Mouse (Mus musculus) gonadal fat pad, adult 2 months (tissue): ENCODE measurements at regions not wholly inside any gene's neighbourhood (a gene's known extent, or its start where the extent isn't known, plus 50 kb on each side); places are given as distances from the start of the nearest gene placed in this dataset.

Experiments used
- DNase-seq: peaks from one replicate; pipeline ENCODE4 v3.0.0-alpha.2; 2012; ENCODE audit warnings: low read depth

DNA sequence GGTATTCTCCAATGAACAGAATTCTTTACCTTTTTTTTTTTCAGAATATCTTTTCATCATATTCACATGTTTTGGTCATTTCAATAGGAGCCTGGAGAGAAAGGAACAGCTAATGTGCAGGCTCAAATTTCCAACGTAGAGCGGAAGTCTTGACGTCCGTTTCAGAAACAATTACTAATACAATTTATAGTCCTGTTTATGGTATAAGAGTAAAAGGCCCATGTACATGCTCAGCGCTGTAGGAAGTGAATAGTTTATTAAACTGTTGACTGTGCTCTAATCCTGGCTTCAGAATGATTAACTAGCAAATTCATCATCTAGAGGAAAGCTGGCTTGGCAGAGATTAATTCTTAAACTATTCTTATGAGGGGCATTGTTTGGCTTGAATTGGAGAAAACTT lies 142.1 kb downstream of the Pik3r1 start:
- no peak for DNase-seq

DNA sequence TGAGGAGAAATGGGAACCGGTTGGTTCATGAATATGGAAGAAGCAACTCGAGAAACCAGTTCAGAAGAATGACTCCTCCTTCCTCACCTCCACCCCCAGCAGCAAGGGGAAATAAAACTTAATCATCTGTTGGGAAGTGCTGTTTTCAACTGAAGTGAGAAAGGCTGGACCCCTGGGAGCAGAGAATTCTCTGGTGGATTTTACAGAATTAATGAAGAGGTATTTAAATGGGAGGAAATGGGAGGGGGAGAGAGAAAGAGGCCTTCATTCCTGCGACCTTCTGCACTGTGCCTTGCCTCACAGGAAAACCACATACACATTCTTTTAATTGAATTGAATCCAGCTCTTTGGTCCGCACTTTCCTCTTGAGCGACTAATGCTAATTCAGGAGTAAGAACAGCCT lies 143.8 kb downstream of the Pik3r1 start:
- no peak for DNase-seq

DNA sequence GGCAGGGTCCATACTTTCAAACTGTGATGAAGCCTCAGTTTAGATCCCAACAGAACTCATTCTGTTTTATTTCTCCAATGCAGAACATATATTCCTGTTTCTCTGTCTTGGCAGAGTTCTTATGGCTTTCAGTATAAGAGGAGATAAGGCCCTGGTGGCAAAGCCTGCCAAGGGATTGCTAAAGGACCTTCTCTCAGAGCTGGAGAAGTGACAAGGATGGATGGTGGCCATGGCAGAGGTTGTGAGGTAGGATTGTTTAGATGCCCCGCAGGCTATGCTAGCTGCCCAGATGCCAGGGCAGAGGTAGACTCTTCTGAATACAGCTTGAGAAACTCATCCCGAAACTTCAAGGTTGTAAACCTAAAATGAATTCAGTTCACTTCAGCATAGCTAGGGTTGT lies 145.4 kb downstream of the Pik3r1 start:
- peak; percentile 76 for DNase-seq

DNA sequence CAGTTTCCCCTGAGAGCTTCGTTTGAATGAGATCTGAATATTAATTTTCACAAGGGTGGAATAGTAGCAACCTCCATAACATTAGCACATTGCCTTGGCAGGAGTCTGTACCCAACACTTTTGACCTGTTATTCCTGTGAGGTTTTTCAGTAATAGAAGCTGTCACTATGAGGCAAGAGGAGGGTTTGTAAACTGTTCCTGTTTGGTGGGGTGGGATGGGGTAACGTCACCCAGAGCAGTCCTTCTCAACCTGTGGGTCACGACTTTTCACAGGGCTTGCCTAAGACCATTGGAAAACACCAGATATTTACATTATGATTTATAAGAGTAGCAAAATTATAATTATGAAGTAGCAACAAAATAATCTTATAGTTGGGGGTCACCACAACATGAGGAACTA lies 147.4 kb downstream of the Pik3r1 start:
- no peak for DNase-seq

DNA sequence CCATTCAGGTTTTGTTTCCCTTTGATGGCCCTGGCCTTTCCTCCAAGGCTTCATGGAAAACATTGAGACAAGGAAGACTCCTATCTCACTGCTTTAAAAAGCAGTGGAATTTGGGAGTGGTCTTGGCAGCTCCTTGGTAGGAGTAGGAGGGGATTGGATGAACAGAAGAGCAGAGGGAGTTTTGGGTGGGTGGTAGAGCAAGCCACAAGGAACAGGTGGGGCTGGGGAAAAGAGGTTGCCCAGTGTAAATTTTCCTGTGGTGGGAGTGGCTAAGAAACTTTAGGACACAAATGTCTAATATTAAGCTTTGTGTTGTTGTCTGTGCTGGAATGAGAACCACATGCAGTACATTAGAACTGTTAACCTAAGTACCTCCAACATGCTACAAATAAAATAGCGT lies 148.9 kb downstream of the Pik3r1 start:
- no peak for DNase-seq

DNA sequence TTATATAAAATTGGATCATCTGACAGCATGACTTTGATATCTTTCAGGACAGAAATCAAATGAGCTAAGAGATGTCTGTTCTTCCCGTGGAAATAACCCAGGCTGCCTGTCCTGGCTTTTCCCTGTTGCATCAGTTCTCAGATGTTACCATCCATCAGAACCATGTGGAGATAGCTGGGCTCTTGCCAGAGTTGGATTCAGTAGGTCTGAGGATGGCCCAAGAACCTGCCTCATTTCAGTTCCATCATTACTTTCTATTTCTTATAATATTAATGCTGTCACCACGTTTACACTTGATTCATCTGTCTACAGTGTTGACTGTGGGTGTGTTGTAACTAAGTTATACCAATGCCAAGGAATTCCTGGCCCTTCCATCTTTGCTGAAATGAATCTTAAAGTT lies 155.2 kb downstream of the Pik3r1 start:
- no peak for DNase-seq

DNA sequence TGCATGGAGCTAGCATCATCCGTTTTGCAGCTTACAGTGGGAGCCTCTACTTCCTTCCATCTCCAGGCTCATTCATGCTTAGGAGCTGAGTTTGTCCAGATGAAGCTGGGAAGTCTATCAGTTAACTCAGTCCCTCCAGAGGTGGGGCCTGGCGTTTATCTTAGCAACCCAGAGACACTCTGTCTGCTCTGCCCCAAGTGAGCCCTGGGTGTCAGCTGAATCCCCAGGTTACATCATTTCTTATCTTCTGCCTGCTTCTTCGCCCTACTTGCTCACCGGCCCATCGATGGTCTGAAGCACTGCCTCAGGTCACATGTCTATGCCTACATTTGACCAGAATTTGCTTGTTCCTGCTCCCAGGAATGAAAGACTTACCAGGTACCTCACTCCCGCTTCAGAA lies 156.3 kb downstream of the Pik3r1 start:
- no peak for DNase-seq

DNA sequence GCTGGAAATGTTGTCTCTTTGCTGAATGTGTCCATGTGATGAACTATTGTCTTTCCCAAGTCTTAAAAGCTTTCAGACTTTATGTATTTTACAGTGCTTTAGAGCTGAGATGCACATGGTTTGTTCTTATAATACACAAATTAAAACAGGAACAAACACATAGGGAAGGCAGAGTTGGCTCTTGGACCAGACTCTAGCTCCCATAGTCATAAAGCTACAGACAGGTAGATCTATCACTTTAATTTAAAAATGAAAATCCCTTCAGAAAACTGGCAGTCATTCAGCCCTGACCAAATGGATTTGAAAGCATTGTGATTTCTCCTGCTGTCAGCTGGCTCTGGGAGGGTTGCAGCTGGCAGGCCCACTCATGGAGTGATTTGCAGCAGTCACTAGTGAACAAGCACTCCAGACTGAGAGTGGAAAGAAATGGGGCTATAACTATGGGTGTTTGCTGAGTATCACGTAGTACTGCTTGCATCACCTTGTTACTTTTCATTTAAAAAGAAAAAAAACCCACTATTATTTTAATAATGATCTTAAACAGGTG lies 161.8 kb downstream of the Pik3r1 start:
- no peak for DNase-seq

DNA sequence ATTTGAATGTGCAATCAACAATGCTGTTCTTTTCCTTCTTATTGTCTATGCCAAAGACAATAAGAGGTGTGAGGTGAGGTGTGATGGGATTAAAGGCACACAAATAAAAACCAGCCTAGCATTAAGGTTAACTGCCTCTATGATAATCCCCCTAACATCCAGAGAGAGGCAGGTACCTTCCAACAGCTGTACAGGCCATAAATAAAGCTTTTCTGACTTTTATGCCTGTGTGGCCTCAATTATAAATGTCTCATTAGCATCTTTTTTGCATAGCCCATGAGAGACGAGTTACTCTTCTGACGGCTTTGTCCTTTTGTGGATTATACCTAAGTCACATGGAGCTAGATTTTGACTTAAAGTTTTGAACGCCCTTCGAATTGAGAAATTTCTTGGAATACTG lies 162.3 kb downstream of the Pik3r1 start:
- no peak for DNase-seq

DNA sequence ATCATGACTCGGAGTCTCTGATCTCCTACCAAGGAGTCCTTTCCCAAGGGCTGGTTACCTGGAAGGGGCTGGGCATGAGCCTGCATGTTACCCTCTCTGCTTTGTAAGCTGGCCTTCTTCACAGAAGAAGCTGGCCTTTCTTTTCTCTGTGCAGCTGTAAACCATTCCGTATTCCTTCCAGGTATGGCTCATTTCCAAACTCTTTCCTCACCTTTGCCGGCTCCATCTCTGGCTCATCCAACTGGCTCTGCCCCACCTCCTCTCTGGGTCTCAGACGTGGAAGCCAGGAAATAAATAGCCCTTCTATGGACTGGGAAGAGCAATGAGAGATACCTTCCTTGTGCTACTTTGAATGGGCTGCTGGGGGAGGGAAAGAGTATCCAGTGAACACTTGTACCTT lies 163.0 kb downstream of the Pik3r1 start:
- peak; percentile 92 for DNase-seq

DNA sequence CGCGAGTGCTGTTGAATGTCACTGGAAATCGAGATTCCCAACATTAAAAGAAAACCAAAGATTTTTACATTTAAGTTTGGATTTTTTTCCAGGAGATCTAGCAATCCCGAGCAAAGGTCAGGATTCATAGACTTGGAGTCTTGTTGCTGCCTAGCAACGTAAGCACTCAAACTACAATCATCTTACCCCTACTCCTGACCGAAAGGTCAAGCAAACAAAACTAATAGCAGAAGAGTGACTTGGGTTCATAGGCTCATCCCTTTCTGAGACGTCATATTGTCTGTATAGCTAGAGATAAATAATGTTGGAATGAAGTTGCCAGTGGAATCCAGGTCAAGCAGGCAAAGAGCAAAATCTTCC lies 169.9 kb downstream of the Pik3r1 start:
- no peak for DNase-seq

DNA sequence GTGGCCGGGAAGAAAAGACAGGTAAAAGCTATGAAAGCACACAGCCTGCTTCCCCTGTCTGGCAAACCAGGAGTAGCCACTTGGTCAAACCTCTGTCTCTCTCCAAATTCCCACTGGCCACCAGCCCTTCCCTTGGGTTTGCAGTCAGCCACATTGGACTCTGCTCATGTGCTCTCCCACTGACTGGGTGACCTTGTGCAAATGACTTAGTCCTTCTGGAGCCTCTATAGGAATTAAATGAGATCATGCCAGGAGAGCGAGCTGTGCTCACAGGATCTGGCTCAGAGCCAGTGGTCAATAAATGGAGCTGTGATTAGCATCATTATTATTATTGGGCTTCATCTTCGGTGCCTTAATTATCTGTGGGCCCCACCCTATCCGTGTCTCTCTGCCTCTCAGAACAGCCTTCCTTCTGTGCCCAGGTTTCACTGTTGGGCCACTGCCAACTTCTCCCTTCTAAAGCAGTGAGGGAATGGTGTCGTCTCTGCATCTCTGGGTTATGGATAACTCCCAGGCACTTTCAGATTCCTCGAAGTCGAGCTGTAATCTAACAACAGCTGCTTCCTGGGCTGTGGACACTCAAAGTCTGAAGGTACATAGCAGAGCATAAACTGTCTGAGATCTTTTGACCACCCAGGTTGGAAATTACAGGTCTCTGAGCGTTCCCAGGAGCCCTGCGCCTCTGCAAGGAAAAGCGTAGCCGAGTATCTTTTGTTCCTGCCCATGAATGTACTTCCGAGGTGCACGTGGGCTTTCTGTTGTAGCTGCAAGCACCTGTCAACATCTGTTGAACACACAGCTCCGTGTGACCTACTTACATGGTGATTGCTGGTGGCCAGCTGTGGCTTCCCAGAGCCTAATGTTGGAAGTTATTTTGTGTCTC lies 170.5 kb downstream of the Pik3r1 start:
- no peak for DNase-seq

DNA sequence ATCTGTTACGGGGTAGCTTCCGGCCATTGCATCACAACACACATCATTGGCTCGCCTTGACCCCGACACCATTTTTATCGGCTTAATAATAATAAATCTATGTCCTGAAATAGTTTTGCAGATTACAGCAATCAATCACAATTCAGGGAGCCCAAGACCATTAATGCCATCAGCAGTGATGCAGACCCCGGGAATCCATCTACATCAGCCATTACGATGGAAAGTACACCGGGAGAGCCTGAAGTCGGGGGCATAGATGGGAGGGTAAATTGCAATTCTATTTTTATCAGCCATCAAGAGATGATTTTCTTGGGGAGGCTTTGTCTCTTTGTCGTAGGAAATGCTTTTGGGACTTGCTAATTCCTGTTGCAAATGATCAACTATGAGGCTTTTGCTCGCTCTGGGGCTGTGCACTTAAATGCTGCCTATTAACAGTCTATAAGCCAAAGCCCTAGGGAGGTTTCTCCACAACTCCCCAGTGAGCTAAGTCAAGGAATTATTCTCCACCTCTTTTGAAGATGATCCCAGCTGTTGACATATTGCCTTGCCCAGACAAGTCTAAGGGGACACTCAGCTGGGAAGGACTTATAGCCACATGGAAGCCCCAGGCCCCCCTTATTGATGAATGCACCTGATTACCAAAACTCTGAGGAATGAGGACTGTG lies 173.4 kb downstream of the Pik3r1 start:
- DNase-seq: peak; percentile 76

DNA sequence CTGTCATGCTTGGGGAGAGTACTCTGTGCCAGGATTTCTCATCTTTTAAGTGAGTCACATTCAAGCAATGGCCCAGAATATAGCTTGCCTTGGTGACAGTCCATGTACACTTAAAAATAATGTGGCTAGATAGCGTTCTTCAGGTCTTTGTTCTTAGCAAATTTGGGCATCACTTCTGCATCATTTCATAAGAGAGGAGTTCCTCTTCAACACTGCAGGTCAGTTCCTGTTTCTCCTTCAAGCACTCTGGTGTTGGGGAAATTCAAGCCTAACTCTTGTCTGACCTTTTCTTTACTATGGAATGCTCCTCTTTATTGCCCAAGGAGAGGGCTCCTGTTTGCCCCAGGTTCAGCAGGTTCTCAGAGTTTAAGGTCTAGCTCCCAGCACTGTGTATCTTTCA lies 175.7 kb downstream of the Pik3r1 start:
- DNase-seq: no peak

DNA sequence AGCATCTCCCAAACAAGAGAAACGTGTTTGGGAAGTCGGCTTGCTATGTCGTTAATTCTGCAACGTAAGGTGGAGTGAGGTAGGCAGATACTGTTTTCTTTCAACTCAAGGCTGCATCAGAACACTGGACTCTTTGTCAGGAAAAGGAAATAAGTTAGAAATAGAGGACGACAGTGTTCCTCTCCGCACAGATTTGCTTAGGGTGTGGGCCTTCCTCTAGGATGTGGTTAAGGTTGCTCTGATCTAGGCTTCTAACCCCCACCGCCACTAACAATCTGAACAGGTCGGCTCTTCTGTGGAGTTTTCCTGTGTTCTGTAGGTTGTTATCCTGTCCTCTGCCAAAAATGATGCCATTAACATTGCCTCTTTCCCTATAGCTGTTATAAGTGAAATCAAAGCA lies 179.1 kb downstream of the Pik3r1 start:
- DNase-seq: no peak

DNA sequence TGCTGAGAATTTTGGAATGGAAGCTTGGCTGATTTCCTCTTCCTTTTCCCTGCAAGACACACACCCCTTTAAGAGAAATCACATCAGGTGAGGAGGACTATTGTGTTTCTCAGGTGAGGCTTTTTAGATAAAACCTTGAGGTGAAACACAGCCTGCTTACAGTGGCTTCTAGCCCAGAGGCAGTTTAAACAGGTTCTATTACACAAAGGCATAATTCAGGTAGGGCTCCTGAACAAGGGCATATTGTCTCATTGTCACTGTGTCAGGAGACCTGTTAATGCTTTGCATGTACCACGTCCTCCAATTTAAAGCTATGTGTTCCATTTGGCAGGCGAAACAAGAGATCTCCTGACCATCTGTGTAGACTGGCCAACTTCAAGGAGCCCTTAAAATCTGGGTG lies 181.2 kb downstream of the Pik3r1 start:
- no peak for DNase-seq

DNA sequence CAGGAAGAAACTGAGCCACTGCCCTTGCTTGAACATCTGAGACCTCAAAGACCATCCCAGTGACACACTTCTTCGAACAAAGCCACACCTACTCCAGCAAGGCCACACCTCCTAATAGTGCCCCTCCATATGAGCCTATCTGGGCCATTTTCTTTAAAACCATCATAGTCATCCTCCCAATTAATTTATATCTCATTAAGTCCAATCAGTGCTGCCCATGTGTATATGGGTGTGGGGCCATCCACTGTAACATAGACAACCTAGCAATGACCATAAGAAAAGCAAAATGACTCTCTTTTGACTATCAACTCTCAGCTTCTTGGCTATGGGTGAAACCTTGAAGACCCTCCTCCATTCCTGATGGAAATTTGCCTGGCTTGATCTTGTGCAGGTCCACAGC lies 191.5 kb downstream of the Pik3r1 start:
- no peak for DNase-seq

DNA sequence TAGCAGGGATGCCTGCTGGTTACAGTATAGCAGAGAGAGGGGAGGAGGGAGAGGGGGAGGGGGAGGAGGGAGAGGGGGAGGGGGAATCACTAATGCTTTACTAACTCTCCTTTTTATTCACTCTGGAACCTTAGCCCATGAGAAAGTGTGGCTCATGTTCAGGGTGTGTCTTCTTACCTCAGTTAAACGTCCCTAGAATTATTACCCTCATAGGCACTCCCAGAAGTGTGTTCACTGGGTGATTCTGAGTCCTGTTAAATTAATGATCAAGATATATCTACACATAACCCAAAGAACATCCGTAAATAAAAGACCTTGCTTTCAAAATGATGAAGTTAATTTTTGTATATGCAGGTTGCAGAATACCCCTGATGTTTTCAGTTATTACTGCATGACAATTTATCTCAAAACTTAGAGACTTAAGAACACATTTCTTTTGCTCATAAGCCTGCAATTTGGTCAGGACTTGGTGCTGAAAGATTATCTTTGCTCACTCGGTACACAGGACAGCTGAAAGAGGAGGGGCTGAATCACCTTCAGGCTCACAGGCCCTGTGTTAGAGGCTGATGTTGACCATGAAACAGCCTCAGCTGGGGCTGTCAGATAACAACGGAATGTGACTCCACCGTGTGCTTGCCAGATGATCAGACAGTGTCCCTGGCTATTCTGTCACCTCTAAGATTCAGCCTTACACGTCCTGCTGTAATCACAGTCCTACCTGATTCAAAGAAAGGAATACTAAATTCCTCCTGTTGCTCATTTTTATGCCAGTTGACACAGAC lies 195.0 kb downstream of the Pik3r1 start:
- DNase-seq: no peak

DNA sequence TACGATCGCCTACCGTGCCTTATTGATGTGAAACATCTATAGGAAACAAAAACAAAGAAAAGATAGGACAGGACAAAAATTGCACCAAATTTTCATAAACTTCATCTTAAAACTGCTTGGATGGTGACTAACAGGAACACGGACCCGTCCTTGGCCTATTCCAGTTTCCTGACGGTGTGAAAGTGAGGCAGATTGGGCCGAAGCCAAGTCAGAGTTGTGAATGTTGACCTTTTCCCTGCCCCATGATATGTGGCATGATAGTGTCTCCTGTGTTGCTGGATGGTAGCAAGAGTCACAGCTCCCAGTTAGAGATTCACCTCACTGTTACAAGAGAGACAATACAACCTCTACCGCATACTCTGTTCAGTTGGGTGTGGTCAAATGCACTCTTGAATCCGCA lies 195.8 kb downstream of the Pik3r1 start:
- DNase-seq: no peak

DNA sequence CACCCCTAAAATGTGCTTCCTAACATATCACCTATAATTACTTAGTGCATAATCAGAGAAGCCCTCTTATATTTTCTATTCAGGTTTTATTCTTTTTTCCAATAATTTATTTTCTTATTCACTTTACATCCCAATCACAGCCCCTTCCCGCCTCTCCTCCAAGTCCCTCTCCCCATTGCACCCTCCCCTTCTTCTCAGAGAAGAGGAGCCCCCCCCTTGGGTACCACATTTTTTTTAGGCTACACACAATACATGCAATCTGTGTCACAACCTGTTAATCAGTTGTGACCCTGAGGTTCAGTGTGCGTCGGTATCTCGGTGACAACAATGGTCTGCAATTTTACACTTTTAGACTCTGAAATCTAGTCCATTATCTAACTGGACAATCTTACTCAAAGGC lies 198.0 kb downstream of the Pik3r1 start:
- no peak for DNase-seq

DNA sequence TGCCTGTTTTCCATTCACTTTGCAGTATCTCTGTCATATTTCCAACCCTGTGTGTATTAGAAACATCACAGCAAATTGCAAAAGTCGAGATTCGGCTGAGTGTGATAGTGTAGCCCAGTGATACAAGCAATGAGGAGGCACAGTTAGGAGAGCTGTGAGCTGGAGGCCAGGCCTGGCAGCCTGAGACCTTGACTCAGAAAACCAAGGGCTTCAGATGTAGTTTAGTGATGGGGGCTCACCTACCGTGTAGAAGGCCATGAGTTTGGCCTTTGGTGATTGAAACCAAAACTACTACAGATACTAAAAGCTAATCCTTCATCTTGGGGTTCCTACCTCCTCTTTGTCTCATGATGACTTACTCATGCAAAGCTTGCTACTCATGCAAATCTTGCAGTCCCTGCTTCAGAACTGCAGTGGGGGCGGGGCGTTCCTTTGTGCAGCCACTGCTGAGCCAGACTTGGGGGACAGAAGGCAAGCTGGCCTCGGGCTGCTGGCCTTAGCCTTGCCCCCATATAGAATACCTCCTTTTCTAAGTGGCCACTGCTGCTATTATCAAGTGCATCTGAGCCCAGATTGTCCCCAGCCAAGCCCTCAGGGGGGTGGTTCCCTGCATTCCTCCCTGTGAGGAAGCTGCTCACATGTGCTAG lies 198.9 kb downstream of the Pik3r1 start:
- no peak for DNase-seq

DNA sequence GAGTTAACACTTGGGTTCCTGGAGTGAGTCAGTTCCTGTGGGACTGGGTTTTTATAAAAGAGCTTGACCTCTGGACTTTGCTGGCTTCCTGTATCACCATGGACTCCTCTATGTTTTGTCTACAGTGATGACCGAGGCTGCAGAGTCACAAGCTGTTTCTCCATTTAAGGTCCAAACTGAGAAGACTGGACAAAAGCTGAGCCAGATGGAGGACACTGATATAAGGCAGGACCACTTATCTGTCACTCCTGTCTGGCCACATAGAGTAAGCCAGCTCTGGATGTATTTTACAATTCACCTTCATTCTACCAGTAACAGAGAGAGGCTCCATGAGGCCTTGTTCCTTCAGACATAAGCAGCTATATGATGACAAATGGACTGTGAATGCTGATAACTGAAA lies 202.7 kb downstream of the Pik3r1 start:
- DNase-seq: no peak
